Mouse (Mus musculus): ENCODE results near the gene Fcrl6.

DNA sequence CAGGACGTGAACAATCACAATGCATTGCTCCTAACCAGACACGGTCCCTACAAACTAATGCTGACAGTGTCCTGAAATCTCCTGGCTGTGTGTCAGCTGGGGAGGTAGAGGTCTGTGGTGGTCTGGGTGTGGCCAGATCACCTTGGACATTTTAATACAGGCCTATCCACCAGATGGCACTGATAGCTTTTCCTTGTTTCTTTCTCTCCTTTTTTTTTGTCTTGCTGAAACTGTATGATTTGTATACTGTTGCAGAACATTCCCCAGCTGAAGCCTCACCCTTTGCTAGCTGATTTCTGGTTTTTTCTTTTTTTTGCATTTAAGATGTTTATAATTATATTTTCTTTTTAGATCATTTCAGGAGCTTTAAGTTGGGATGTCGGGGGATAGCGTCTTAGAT is 35.5 kb upstream of the Fcrl6 start:
- TF ChIP-seq POLR2A (IDR thresholded peaks at IDR 0.05; ENCODE audit: borderline replicate concordance, control insufficient read depth, low read depth, low read length) (no peak), CTCF (IDR thresholded peaks at IDR 0.05; ENCODE audit: control insufficient read depth, insufficient read depth, low read length) (no peak)

Measured in bone marrow, adult 2 months (tissue).